In genomic region chr9:88394852-88395251, GRCm38 (mm10) we compare ENCODE assay signal across 23 mouse cellular contexts.
"Had no signal": no experiment of that assay in that cellular context is flagged by ENCODE, and none has a peak within 500 bp of the region (broad histone marks: within the 10 kb centered on the region; RNA-seq: fewer than 3 reads in every experiment).

No protein-coding gene starts in this region.

- H3K4me2 ChIP-seq: limb, embryonic 13.5 days; liver, embryonic 12.5 days; liver, embryonic 15.5 days; lung, embryonic 15.5 days; midbrain, embryonic 13.5 days; neural tube, embryonic 13.5 days; stomach, embryonic 15.5 days had no signal

- H3K27me3 ChIP-seq: limb, embryonic 13.5 days; liver, embryonic 12.5 days; liver, embryonic 15.5 days; lung, embryonic 15.5 days; megakaryocyte, embryonic 14.5 days; midbrain, embryonic 13.5 days; neural tube, embryonic 13.5 days; stomach, embryonic 15.5 days had no signal

- H3K27ac ChIP-seq: limb, embryonic 10.5 days; limb, embryonic 13.5 days; liver, embryonic 12.5 days; liver, embryonic 15.5 days; lung, embryonic 15.5 days; midbrain, embryonic 10.5 days; midbrain, embryonic 13.5 days; neural tube, embryonic 13.5 days; stomach, embryonic 15.5 days had no signal

- DNase-seq: kidney, adult 8-10 months; kidney, postnatal 14 days; kidney, postnatal 4 days; liver; lung, adult 18-20 months; lung, postnatal 10 days; lung, postnatal 36 days; retina, postnatal 1 day; right cerebral cortex, postnatal 25 days; spleen, adult 18-20 months; thymus, postnatal 36 days had no signal

- H3K9me3 ChIP-seq: limb, embryonic 10.5 days; liver, embryonic 12.5 days; liver, embryonic 15.5 days; lung, embryonic 15.5 days; megakaryocyte, embryonic 14.5 days; midbrain, embryonic 10.5 days; midbrain, embryonic 13.5 days; neural tube, embryonic 13.5 days; stomach, embryonic 15.5 days had no signal

- H3K4me3 ChIP-seq: limb, embryonic 10.5 days; limb, embryonic 13.5 days; liver, embryonic 12.5 days; liver, embryonic 15.5 days; lung, embryonic 15.5 days; megakaryocyte, embryonic 14.5 days; midbrain, embryonic 10.5 days; midbrain, embryonic 13.5 days; myocyte; neural tube, embryonic 13.5 days; stomach, embryonic 15.5 days had no signal

- ATAC-seq: liver, embryonic 12.5 days; midbrain, embryonic 13.5 days; midbrain, embryonic 16.5 days had no signal

- H3K4me1 ChIP-seq: limb, embryonic 10.5 days; limb, embryonic 13.5 days; liver, embryonic 12.5 days; liver, embryonic 15.5 days; lung, embryonic 15.5 days; megakaryocyte, embryonic 14.5 days; midbrain, embryonic 10.5 days; midbrain, embryonic 13.5 days; neural tube, embryonic 13.5 days; stomach, embryonic 15.5 days had no signal

- H3K9ac ChIP-seq: limb, embryonic 13.5 days; liver, embryonic 12.5 days; liver, embryonic 15.5 days; lung, embryonic 15.5 days; midbrain, embryonic 13.5 days; neural tube, embryonic 13.5 days; stomach, embryonic 15.5 days had no signal
